Mouse (Mus musculus): ENCODE results near the gene Vopp1.

The Vopp1 gene

GRCm38 (mm10) chr6:57706721-57707120 lies 118.2 kb downstream of the Vopp1 start:
- no peak for ATAC-seq (ENCODE audit: insufficient number of reproducible peaks, low FRiP score, low TSS enrichment)

GRCm38 (mm10) chr6:57703703-57704102 lies 121.3 kb downstream of the Vopp1 start:
- peak; percentile 15 for ATAC-seq (ENCODE audit: insufficient number of reproducible peaks, low FRiP score, low TSS enrichment)

DNA sequence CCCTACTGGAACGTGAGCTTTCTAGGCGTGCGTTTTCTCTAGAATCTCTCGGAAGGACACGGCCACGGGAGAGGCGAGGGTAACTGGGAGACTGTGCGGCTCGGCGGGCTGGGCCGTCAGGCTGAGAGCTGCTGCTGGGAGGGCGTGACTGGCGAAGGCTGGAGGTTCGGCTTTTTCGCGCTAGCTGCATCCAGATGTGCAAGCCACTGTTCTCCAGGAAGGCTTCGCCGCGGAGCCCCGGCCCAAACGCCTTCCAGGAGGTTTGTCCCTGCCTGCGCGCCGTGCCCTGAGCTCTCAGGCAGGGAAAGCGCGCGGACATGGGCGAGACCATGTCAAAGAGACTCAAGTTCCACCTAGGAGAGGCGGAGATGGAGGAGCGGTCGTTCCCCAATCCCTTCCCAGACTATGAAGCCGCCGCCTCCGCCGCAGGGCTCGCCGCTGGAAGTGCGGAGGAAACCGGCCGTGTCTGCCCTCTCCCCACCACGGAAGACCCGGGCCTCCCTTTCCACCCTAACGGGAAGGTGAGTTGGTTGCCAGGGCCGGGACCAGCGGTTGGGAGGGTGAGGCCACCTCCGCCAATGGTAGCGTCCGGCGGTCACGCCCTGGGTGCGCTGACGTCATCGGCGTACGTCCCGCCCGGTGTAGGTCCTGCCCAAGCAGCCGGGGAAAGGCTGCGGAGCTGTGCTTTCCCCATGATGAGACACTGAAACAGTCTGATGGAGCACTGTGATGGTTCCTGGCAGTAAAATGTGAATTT lies 122.0 kb downstream of the Vopp1 start:
- peak; percentile 97 for ATAC-seq (ENCODE audit: insufficient number of reproducible peaks, low FRiP score, low TSS enrichment)

DNA sequence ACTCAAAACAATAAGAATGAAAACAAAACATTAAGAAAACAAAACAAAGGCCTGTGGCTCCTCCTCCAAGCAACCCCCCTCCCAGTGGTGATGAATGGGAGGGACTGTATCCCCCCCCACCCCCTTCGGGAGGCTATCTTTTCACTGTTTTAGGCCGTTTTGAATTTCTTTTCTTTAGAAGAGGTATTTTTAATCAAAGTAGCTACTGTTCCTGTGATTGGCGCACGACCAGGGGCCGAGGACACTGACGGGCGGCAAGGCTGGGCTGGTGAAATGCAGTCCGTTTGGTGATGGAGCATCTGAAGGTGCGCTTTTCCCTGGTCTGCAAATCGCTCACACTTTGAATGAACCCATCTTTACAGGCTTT lies 122.6 kb downstream of the Vopp1 start, which contains the start of gene Lancl2:
Gene Lancl2, plus strand, starts transcription at position 165 of the 367 bp plus-strand sequence.
- peak; percentile 23 for ATAC-seq (ENCODE audit: insufficient number of reproducible peaks, low FRiP score, low TSS enrichment)

GRCm38 (mm10) chr6:57701686-57702085 lies 123.3 kb downstream of the Vopp1 start:
- no peak for ATAC-seq (ENCODE audit: insufficient number of reproducible peaks, low FRiP score, low TSS enrichment)

DNA sequence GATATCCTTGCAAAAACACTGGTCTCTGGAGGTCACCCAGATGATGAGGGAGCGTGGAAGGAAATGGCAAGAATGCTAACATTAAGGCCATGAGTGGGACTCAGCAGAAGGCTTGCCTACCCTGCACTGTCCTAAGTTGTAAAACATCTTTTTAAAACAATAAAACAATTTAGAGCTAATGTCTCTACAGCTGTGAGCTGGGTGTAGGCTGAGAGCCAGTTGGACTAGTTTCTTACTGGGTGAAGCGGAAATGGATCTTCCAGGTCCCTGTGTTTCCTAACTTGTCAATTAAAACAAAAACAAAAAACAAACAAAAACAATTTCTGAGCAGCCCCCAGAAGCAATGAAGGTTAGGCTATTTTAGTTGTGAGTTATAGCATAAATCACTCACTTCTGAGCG lies 131.8 kb downstream of the Vopp1 start:
- ATAC-seq (ENCODE audit: insufficient number of reproducible peaks, low FRiP score, low TSS enrichment): no peak

DNA sequence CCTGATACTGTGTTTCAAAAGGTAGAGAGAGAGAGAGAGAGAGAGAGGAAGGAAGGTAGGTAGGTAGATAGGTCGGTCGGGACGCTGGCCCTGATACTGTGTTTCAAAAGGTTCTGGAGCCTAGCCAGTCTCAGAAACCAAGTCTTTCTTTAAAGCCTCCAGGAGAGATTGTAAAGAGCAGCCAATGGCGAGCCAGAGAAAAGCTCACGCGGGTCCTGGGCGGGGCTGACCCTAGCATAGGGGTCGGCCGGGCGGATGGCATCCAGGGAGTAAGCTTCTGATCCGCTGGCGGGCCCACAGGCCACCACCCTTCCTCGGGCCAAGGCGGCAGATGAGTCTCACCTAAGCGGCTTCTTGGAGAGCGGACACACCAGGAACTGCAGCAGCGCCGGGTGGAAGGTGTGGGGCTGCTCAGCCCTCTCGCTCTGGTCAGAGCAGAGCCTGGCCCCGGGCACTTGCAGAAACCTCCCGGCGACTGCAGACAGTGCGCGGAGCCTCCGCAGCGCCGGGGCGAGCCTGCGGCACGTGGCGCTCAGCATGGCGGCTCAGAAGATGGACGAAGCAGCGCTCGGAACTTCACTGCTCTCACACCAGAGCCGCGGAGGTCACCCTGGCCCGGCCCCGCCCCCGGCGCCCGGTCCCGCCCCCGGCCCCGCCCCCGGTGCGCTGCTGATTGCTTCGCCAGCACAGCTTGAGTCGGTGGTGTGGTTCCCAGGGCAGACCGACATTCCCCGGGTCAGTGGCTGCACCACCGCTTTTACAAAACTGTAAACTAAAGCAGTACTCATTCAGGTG lies 133.3 kb downstream of the Vopp1 start, which contains the start of gene Pyurf:
Gene Pyurf, minus strand, starts transcription at position 612 of the 795 bp plus-strand sequence.
- ATAC-seq (ENCODE audit: insufficient number of reproducible peaks, low FRiP score, low TSS enrichment): peak; percentile 98

DNA sequence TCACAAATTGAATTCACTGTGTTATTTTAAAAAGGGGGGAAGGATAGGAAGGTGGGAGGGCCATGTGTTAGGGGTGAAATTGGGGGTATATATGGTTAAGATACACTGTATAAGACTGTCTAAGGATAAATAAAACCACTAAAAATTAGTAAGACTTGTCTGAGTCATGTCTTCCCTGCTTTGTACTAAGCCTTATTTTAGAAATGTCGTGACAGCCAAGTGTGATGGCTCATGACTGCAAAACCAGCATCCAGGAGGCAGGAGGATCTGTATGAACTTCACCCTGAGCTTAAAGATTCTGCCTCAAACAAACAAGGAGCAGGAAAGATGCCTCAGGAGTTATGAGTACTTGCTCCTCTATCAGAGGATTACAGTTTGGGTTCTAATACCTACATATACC lies 140.8 kb downstream of the Vopp1 start:
- ATAC-seq (ENCODE audit: insufficient number of reproducible peaks, low FRiP score, low TSS enrichment): no peak
